Mouse (Mus musculus) kidney, postnatal 0 days (tissue): Measurements from ENCODE around the gene Mycbp2. TPM values are rescaled to one million over a fixed set of nuclear protein-coding genes. Genes with fewer than 3 reads are reported as not detected.
A peak's percentile ranks its signal among the peaks of the same experiment; 100 is the strongest.

Experiments used
- ATAC-seq: fragments of 200-750 bp; cut with Nextera tagmentation; replicated peaks from 2 replicates; pipeline ENCODE4 v1.8.0; 2017; ENCODE audit warnings: low read depth, moderate number of reproducible peaks, moderate TSS enrichment, moderate library complexity; ENCODE audit not compliant: low FRiP score
- DNase-seq: peaks from one replicate; pipeline ENCODE4 v3.0.0-alpha.2; 2016; ENCODE audit warnings: low spot score
- H3K27ac ChIP-seq: fragments of 300-500 bp; sonication (generic); 2 replicates; pipeline ENCODE4 v1.5.1; 2014; ENCODE audit warnings: mild to moderate bottlenecking
- H3K27me3 ChIP-seq: fragments of 300-500 bp; sonication (generic); 2 replicates; pipeline ENCODE4 v1.6.1; 2014; ENCODE audit warnings: low read length, mixed read lengths; ENCODE audit not compliant: insufficient read depth
- H3K36me3 ChIP-seq: fragments of 300-500 bp; sonication (generic); 2 replicates; pipeline ENCODE4 v1.6.1; 2014; ENCODE audit warnings: low read length, mixed read lengths; ENCODE audit not compliant: insufficient read depth
- H3K4me1 ChIP-seq: fragments of 300-500 bp; sonication (generic); replicated peaks from 2 replicates; pipeline ENCODE4 v1.6.1; 2014; ENCODE audit warnings: antibody characterized with exemption, low read length, mixed read lengths; ENCODE audit not compliant: insufficient read depth
- H3K4me2 ChIP-seq: fragments of 300-500 bp; sonication (generic); 2 replicates; pipeline ENCODE4 v1.6.1; 2014; ENCODE audit warnings: mild to moderate bottlenecking, low read length, moderate library complexity, mixed read lengths
- H3K4me3 ChIP-seq: fragments of 300-500 bp; sonication (generic); replicated peaks from 2 replicates; pipeline ENCODE4 v1.5.1; 2014; ENCODE audit warnings: low read depth, low read length
- H3K9ac ChIP-seq: fragments of 300-500 bp; sonication (generic); 2 replicates; pipeline ENCODE4 v1.6.1; 2014; ENCODE audit warnings: low read depth, low read length
- H3K9me3 ChIP-seq: fragments of 300-500 bp; sonication (generic); replicated peaks from 2 replicates; pipeline ENCODE4 v1.6.1; 2016; ENCODE audit warnings: low read length, inconsistent platforms, mixed read lengths
- CTCF ChIP-seq: IDR thresholded peaks from 2 replicates; pipeline ENCODE4 v1.5.1; 2016; ENCODE audit warnings: antibody characterized with exemption, low read depth, mild to moderate bottlenecking, moderate library complexity
- WGBS: fragments of 180-500 bp; shearing (Covaris S2); extraction: QIAGEN DNeasy Blood & Tissue Kit; methylation state at CpG from one replicate; pipeline ENCODE4 v1.1.7; 2014; 5-methylcytosine and 5-hydroxymethylcytosine counted together
- polyA plus RNA-seq: library from polyadenylated mRNA; unstranded; fragments of >200 nt; fragmentation: Nextera tagmentation; extraction: Ambion mirVana; gene quantifications from 2 replicates; pipeline ENCODE4 v1.2.1, GENCODE M21; 2015

Gene Mycbp2
- polyA plus RNA-seq, 1 experiment from 2014 or later, result 19.2 TPM

DNA sequence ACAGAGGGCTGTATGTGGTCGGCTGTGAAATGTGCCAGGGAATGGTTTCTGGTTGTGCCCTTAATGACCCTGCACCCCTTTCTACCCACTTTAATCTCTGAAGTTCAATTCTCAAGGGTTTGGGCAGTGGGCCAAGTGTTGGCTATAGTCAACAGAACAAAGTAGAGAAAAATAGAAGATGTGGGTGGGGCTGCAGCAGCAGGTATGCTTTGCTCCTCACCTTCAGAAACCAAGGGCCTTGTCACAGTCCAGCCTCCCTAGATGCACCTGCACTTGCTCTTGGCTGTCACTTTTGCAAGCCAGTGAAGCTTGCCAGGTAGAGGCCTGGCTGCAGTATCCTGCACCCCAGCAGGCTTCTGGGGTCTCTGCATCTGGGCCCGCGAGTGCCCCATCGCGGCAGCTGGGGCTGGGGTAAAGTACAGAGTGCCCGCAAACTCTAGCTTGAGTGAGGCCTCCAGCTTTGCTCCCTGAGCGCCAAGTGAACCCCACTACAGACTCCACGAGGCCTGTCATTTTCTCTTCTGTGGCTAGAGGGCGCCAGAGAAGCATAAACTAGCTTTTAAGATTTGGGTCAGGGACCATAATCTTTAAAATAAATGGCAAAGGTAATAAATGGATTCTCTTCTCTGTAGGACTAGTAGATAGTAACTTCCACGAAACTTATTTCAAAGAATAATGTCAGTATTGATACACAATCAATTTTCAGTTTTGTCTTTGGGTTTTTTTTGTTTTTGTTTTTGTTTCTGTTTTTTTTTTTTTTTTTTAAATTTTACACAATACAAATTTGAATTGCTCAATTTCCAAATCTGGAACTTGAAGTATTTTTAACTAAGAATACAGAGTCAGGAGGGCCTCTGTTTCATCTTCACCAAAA, 281.1 kb downstream of the Mycbp2 start:
- WGBS, result 17% methylated on average over 10 of the region's 10 CpGs
- Histone ChIP-seq H3K9me3 (no peaks in the 10 kb centered on the region), H3K4me2 (no peak overlapping the region), H3K36me3 (no peaks in the 10 kb centered on the region), H3K4me3 (no peak overlapping the region), H3K27me3 (no peaks in the 10 kb centered on the region), H3K27ac (no peak overlapping the region), H3K4me1 (no peaks in the 10 kb centered on the region), H3K9ac (no peak overlapping the region)
- DNase-seq (peak; percentile 63), ATAC-seq (no peak)
- peak; percentile 74 for TF ChIP-seq CTCF

Other genes with a start within 250 kb of the Mycbp2 start
- gene Fbxl3, start 247.2 kb downstream of the Mycbp2 start, polyA plus RNA-seq, result 27.6 and 28.5 TPM in 2 replicates
- gene Scel, start 166.5 kb upstream of the Mycbp2 start, polyA plus RNA-seq, result 4.0 and 4.1 TPM in 2 replicates